Mouse (Mus musculus): ENCODE measurements at regions not wholly inside any gene's neighbourhood (a gene's known extent, or its start where the extent isn't known, plus 50 kb on each side); places are given as distances from the start of the nearest gene placed in this dataset.
"Not testable (repeated sequence)": the region's sequence is repeated elsewhere in the genome, so short reads cannot be mapped to it uniquely, and the experiment has no call there.

DNA sequence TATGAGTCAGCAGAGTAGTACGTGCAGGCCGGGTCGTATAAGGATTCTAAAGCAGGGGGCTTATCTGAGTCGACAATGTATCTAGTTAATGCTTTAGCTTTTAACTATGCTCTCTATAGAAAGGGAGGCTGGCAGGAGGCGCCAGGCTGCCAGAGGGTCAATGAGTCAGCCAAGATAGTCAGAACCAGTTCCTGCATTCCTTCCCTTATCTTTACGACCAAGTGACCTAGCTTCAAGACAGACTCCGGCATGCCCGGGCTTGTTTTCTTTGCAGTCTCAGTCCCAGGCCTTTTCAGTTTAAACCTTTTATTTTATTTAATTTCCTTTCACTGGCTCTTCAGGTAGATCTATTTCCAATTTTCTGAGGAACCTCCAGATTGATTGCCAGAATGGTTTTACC is 374.0 kb upstream of the Nrxn1 start:
- DNase-seq (ENCODE audit: low spot score in 2 of 2): peak in 1 of 2 experiments; percentile 22

- no peak for DNase-seq (ENCODE audit: low spot score in 2 of 2)
These were observed 358.8 kb upstream of the Nrxn1 start for GRCm38 (mm10) chr17:91451711-91452110.

- not testable (repeated sequence) for DNase-seq (ENCODE audit: low spot score in 2 of 2)
These were observed 339.2 kb upstream of the Nrxn1 start for GRCm38 (mm10) chr17:91431780-91432720.

DNA sequence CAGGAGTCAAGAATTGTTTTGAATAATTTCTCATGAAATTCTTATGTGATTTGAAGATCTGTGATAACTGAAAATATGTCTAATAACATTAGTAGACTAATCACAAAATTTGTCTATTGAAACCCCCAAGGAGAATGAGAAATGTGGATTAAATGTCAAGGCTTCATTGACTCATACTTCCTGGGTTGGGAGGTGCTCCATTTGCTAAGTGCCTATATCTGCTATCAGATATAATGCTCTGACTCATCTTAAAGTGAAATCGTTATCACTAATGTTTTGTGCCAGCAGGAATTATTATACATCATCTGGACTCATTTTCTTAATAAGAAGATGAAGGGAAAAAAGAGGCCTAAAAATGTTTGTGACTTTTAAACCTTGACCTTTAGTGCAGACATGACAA is 337.5 kb upstream of the Nrxn1 start:
- no peak for DNase-seq (ENCODE audit: low spot score in 2 of 2)

- DNase-seq (ENCODE audit: low spot score in 2 of 2): no peak
These were observed 332.2 kb upstream of the Nrxn1 start for GRCm38 (mm10) chr17:91425120-91425519.

DNA sequence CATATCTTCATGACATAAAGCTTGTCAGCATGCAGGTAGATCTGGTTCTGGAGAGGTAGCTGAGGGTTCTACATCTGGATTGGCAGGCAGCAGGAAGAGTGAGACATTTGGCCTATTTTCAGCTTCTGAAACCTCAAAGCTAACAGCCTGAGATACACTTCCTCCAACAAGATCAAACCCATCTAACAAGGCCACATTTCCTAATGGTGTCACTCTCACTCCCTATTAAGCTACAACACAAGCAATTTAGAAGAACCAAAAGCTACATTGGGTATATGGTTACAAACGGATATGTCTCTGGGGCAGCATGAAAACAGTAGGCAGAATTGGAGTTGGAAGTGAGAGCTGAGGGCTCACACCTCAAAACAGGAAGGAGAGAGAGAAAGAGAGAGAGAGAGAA is 325.7 kb upstream of the Nrxn1 start:
- no peak for DNase-seq (ENCODE audit: low spot score in 2 of 2)

DNA sequence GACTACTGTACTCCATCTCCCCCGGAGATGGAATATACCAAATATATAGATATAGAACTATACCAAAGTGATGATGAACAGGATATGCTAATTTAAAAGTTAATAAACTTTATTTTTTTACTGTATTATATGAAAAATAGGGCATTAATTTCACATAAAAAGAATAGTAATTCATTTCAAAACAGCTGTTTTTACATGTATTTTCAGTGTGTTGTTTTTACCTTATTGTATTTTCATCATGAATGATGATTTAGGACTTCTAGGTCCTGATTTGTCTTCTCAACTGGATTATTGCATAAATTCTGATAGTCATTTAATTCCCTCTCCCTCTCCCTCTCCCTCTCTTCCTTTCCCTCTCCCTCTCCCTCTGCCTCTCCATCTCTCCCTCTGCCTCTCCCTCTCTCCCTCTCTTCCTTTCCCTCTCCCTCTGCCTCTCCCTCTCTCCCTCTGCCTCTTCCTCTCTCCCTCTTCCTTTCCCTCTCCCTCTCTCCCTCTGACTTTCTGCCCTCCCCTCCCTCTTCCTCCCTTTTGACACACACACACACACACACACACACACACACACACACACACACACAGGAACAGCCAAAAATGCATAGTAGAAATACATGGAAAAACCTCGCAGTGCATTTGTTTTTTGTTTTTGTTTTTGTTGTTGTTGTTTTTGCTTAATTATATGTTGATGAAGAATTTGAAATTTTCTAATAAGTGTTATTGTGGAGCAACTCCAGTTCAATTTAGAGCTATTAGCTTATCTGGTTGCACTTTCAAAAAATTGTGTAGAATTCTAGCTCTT is 298.3 kb upstream of the Nrxn1 start:
- DNase-seq (ENCODE audit: low spot score in 2 of 2): no peak

DNA sequence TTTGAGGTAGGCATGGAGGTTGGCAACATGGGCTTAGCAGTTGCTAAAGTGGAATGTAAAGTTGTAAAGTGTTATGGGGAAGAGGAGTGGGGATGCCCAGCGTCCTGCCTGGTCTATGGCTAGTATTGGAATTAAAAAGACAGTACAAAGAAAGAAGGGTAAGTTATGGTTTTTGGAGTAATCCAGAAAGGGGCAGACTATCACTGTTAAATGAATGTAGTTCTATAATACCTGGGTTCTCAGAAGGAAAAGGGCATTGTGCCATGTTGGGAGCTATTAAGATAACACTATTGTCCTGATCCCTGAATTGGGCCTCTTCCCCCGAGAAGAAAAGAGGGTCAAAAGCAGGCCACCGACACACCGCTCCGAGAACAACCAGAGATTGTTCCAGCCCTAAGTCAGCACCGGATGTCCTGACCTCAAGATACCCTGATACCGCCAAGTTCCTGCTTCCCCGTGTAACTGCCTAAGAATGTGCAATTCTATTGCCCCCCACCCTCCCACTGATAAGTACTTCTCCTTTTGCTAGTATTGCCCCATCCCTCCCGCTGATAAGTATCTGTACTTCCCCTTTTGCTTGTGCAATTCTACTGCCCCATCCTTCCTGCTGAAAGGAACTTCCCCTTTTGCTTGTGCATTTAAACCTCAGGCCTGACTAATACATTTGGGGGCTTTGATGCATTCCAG is 297.2 kb upstream of the Nrxn1 start:
- DNase-seq (ENCODE audit: low spot score in 2 of 2): not testable (repeated sequence)

- no peak for DNase-seq (ENCODE audit: low spot score in 2 of 2)
These were observed 295.6 kb upstream of the Nrxn1 start for GRCm38 (mm10) chr17:91388521-91388920.

DNA sequence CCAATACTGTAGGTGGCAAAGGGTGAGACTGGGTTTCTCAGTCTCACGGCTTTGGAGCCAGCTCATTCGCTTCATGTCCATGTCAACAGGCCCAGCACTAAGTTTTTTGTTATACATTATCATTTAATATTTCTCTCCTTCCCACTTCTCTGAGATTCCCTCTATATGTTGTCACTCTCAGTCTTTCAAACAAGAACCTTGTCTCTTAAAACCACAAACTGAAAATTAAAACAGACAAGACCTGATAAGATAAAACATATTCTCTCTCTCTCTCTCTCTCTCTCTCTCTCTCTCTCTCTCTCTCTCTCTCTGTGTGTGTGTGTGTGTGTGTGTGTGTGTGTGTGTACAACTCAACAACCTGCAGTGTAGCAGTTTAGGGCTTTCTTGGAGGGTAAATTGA is 295.2 kb upstream of the Nrxn1 start:
- DNase-seq (ENCODE audit: low spot score in 2 of 2): no peak

GRCm38 (mm10) chr17:91385949-91386348 is 293.1 kb upstream of the Nrxn1 start:
- no peak for DNase-seq (ENCODE audit: low spot score in 2 of 2)

- no peak for DNase-seq (ENCODE audit: low spot score in 2 of 2)
These were observed 275.3 kb upstream of the Nrxn1 start for GRCm38 (mm10) chr17:91368156-91368555.

- DNase-seq (ENCODE audit: low spot score in 2 of 2): no peak
These were observed 268.4 kb upstream of the Nrxn1 start for GRCm38 (mm10) chr17:91361261-91361660.

DNA sequence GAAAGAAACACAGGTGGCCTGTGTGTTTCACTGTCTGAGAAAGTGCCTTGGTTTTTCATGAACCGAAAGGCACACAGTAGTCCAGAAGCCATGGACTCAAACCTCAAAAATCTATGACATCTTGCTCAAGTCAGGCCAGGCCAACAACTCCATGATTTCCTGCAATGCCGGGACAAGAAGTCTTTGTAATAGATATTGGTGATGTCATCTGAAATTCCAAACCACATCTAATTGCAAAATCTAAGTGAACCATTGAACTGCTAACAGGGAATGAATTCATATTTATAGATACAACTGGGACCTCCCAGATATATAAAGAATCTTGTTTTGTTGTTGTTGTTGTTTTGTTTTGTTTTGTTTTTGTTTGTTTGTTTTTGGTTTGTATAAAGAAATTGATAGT is 259.2 kb upstream of the Nrxn1 start:
- no peak for DNase-seq (ENCODE audit: low spot score in 2 of 2)

DNA sequence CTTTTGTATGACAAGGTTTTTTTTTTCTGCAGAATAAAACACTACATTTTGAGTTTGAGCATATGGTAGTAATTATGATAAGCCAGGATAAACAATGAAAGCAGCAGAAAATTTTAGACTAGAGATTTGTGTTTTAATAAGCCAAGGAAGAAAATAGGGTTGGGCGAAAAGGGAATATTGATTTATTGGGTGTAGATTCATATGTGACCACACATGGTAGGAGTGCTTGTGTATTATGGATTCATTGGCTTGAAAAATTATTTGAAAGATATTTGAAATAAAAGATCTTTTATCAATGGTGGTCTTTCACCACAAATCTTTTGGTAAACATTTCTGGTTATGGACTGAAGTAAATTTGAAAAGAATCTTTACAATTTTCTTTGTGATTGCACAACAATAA is 244.0 kb upstream of the Nrxn1 start:
- DNase-seq (ENCODE audit: low spot score in 2 of 2): no peak

GRCm38 (mm10) chr17:91333790-91334189 is 240.9 kb upstream of the Nrxn1 start:
- DNase-seq (ENCODE audit: low spot score in 2 of 2): no peak

- DNase-seq (ENCODE audit: low spot score in 2 of 2): no peak
These were observed 240.3 kb upstream of the Nrxn1 start for GRCm38 (mm10) chr17:91333202-91333601.

GRCm38 (mm10) chr17:91324377-91324776 is 231.5 kb upstream of the Nrxn1 start:
- DNase-seq (ENCODE audit: low spot score in 2 of 2): no peak

DNA sequence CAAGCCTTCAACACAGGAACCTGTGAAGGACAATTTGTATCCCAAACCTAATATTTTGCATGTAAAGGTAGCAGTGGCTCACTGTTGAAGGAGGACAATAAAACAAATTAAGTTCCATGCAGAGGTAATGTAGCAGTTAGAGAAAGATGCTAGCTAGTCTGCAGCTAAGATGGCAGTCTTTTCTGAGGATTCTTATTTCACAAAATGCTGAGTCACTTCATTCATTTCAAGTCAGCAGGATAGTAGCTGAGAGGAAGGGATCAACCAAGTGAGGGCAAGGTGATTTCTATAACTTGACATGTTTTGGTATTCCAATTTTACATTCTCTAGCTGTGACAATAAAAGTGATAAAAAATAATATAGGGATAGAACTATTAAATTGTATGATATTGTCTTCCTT is 194.0 kb upstream of the Nrxn1 start:
- DNase-seq (ENCODE audit: low spot score in 2 of 2): no peak

DNA sequence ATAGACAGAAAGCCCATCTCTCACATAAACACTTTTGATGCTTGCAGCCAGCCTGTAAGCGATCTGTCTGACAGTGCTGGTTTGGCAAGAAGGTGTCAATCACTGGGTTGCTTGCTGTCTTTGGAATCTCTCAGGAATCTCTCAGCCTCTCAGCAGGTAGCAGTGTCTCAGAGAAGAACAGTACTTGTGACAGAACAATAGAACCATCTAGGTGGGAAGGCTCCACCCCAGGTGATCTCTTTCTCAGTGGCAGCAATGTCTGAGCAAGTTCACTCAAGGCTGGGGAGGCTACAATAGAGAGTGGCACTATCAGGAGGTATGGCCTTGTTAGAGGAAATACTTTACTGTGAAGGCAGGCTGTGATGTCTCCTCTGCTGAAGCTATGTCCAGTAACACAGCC is 181.5 kb upstream of the Nrxn1 start:
- no peak for DNase-seq (ENCODE audit: low spot score in 2 of 2)

- DNase-seq (ENCODE audit: low spot score in 2 of 2): no peak
These were observed 145.8 kb upstream of the Nrxn1 start for GRCm38 (mm10) chr17:91238719-91239118.

DNA sequence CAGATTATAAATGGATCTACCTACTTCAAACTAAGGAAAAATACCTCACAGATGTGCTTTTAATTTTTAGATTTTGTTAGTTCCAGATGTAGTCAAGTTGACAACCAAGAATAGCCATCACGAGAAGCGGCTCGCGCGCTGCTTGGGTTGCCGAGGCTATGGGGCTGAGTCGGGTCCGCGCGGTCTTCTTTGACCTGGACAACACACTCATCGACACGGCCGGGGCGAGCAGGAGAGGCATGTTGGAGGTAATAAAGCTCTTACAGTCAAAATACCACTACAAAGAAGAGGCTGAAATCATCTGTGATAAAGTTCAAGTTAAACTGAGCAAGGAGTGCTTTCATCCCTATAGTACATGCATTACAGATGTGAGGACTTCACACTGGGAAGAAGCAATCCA is 143.8 kb upstream of the Nrxn1 start:
- not testable (repeated sequence) for DNase-seq (ENCODE audit: low spot score in 2 of 2)

Measured in urinary bladder, postnatal 4 days (tissue).